Mouse (Mus musculus): ENCODE results near the gene Tec. TPM values are rescaled to one million over a fixed set of nuclear protein-coding genes. Genes with fewer than 3 reads are reported as not detected.

The Tec gene
- 0.91 and 1.00 TPM in 2 replicates for polyA plus RNA-seq (2012; rRNA removed)

DNA sequence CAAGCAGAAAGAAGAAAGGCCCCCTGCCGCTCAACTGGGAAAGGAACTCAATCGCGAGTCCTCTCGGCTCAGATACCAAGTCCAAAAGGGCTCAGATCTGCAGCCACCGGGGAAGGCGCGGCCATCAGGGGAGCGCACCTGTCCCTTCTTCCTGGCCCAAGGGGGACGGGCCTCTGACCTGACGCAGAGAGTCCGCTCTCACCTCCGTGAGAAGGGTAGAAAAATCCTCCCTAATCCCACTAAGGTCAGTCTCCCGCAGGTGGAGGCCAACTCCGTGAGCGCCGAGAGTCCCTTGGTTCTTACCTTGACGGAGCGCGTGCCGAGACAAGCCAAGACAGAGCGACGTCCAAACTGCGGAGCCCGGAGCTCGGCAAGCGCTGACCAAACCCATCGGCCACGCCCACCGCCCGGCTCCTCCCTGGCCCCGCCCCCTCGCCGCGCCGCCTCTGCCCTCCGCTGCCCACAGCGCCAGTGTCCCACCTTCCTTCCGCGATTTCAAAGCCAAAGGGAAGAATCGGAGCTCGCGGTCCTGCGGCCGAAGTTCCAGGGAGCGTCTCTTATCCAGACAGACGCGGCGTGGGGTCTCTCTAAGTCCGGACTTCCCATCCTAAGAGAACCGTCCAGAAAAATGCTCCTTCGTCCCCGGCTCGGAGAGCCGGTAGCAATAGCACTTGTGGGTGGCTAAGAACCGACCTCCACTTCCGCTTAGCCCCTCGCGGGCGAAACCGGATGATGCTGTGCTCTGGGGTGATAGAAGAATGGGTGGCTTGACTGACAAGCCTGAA, at the start of gene Tec:
TSS of gene Tec (minus strand) at position 393 of the 785 bp plus-strand sequence.

DNA sequence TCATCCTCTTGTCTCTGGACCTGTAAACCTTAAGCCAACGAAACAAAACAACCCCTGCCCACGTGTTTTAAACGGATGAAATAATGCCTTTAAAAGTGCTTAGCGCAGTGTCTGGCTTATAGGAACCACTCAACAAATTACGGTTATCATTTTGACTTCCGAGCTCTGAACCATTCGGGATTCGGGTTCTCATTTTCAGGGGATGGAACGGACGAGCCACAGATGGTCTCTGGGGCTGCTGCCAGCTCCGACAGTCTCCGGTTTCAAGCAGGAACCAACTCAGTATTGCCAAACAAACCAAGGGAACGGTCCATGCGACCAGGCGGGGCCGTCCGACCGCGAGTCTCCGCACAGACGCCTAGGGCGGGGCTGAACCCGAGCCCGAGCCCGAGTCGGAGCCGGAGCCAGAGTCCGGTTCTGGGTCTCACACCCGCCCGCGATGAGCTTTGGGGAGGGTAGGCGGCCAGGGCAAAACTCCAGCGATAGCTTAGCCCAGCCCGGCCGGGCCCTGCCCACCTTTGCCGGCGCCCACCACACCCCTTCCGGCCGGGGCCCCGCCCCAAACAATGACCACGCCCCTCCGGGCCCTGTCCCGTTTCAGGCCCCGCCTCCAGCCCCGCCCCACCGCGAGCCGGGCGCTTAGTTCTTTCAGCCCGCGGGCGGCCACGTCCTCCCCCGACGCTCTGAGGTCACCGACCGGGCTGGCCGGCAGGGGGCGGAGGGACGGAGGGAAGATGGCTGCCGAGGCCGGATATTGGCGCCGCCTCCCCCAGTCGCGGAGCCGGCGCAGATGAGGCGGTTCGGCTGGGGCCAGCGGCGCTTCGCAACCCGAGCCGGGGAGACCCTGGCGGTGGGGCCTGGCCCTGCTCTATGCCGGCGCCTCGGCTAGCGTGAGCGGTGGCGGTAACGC, 45.6 kb upstream of the Tec start, which contains the start of gene Slain2:
TSS of gene Slain2 (plus strand) at position 657 of the 910 bp plus-strand sequence.

DNA sequence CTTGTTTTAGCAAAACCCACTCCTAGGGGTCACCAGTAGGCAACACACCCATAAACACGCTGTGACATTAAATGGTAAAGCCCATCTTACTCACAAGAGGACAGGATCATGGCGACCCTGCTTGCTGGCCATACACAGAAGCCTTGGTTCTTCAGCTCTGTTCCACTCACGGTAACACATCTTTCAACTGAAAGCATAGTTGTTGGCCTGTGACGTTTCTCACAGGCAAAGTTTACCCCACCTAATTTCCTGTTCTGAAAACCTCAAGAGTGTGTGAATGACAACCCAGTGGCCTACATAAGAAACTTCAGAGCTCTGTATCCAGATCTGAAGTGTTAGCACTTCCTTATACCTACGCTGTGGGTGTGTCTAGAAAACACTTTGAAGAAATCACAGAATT, 115.7 kb downstream of the Tec start, which contains the start of gene Txk:
TSS of gene Txk (minus strand) at position 193 of the 400 bp plus-strand sequence.

Other genes starting within 250 kb of the Tec start
- gene Cnga1, start 224.2 kb downstream of the Tec start, polyA plus RNA-seq (2012; rRNA removed) = not detected in 2 replicates
- gene Nipal1, start 220.7 kb downstream of the Tec start, polyA plus RNA-seq (2012; rRNA removed) = 0.84 and 1.3 TPM in 2 replicates
- not detected in 2 replicates for gene Txk, start 115.7 kb downstream of the Tec start, polyA plus RNA-seq (2012; rRNA removed)
- 5.8 and 7.7 TPM in 2 replicates for gene Slain2, start 45.8 kb upstream of the Tec start, polyA plus RNA-seq (2012; rRNA removed)
- gene Gm10135, start 106.2 kb upstream of the Tec start, polyA plus RNA-seq (2012; rRNA removed) = not detected in 2 replicates
- 0.79 and 1.5 TPM in 2 replicates for gene Slc10a4, start 138.4 kb upstream of the Tec start, polyA plus RNA-seq (2012; rRNA removed)